Mouse (Mus musculus): ENCODE measurements around the gene Sars2.

The Sars2 gene

DNA sequence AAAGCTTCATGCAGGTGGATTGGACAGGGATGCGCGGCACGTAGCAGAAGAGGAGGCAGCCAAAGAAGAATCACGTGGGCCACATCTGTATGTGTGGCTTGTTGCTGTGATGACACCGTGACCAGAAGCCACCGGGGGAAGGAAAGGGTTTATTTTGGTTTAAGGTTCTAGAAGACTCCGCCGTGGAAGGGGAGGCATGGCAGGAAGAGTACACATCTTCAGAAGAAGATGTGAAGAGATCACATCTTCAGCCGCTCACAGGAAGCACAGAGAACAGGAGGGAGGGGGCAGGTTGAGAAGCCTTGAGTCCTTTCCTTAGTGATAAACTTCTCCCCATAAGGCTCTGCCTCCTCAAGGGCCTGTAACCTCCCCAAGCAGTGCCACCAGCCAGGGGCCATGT is 58.2 kb downstream of the Sars2 start:
- no peaks in the 10 kb centered on the region for H3K36me3 ChIP-seq (ENCODE audit: control insufficient read depth, insufficient read depth, low read length, poor library complexity, severe bottlenecking)
- no peak for DNase-seq (ENCODE audit: low read depth, low spot score)
- H3K27me3 ChIP-seq (ENCODE audit: control insufficient read depth, insufficient read depth, low read length, poor library complexity, severe bottlenecking): no peaks in the 10 kb centered on the region

DNA sequence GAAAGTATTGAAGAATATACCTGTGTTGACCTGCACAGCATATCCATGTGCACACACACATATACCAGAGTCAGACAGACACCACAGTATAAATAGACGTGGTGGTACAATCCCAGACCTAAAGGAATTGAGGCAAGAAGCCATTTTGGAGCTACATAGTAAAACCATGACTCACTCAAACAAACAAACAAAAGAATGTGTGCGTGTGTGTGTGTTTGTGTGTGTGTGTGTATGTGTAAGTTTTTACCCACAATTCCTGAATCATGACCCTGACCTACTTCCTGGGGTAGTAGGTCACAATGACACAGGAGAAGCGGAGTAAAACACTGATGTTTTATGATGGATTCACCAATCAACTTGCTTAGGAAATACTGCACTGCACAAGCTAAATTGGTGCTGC is 59.7 kb downstream of the Sars2 start:
- Histone ChIP-seq H3K27me3 (ENCODE audit: control insufficient read depth, insufficient read depth, low read length, poor library complexity, severe bottlenecking) (no peaks in the 10 kb centered on the region), H3K36me3 (ENCODE audit: control insufficient read depth, insufficient read depth, low read length, poor library complexity, severe bottlenecking) (no peaks in the 10 kb centered on the region)
- no peak for DNase-seq (ENCODE audit: low read depth, low spot score)

DNA sequence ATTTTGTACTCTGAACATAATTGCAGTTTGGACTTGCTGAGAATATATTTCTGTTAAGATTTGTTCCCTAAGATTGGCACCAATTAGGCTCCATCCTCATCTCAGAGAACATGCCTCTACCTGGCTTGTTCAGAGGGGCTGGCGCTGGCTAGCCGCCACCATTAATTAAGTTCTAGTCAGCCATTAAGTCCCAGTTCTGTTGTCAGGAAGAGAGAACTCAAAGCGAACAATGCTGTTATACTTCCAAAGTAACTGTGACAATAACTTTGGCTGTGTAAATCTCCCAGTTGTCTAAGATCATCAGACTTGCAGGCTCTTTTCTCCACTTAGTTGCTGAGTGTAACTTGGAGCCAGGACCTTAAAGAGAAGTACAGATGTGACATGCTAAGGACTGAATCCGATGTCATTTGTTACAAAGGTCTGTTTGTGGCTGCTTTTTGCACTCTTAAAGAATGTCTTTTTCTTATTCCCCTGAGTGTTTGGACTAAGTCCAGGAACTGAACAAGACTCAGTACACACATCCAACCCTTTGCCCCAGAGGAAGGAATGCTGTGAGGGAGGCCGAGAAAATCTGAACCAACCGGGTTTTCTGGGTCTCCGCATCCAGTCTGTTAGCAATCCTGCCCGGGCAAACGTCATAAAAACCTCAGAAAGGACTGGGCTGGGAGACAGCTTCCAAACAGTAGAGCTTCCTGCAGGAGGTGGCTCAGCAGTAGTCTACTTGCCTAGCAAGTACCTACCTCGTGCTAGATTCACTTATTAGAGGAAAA is 60.3 kb downstream of the Sars2 start:
- H3K27me3 ChIP-seq (ENCODE audit: control insufficient read depth, insufficient read depth, low read length, poor library complexity, severe bottlenecking): no peaks in the 10 kb centered on the region
- DNase-seq (ENCODE audit: low read depth, low spot score): no peak
- H3K36me3 ChIP-seq (ENCODE audit: control insufficient read depth, insufficient read depth, low read length, poor library complexity, severe bottlenecking): no peaks in the 10 kb centered on the region

DNA sequence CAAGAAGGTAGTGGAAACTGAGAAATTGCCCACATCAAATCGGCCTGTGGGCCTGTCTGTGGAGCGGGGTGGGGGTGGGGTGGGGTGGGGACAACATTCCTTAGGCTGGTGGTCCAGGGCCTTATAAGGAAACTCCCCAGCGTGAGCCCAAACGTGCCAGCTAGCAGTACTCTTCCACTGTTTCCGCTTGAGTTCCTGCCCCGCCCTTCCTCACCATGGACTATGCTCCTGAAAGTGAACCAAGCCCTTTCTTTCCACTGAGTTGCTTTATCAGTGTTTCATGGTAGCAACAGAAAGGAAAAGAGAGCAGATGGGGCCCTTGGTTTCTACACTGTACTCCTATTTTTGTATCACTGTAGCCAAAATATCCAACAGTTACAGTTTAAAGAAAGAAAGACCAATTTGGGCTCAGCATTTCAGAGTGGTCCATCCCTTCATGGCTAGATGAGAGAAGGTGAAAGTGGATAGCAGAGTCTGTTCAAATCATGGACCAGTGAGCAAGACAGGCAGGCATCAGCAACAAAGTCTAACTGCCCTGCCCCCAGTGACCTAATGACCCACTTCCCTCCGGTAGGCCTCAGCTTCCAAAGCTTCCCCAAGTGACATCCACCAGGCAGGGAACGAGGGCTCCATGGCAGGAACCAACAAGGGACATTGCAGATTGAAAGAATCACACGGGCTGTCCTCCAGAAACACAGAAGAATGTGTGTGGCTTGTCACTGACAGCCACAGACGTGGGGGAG is 61.2 kb downstream of the Sars2 start:
- peak; percentile 42 for DNase-seq (ENCODE audit: low read depth, low spot score)
- Histone ChIP-seq H3K36me3 (ENCODE audit: control insufficient read depth, insufficient read depth, low read length, poor library complexity, severe bottlenecking) (no peaks in the 10 kb centered on the region), H3K27me3 (ENCODE audit: control insufficient read depth, insufficient read depth, low read length, poor library complexity, severe bottlenecking) (no peaks in the 10 kb centered on the region)
